8 mouse cellular contexts compared by ENCODE assay signal in the genomic region with DNA sequence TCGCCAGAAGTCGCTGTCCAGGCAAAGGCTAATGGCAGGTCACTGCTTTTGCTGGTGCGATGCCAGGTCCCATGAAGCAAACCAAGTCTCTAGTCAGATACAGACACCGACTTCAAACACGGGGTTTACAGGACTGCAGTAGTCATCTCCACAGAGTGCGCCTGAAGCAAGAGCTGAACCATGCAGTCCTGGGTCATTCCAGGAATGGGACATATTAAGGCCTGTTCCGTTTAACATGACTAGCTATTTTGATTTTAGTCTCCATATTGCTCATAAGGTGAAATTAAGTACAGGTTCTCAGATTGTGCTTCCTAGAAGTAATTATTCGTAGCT. TPM values are rescaled to one million over a fixed set of nuclear protein-coding genes. Genes with fewer than 3 reads are reported as not detected.
A peak's percentile ranks its signal among the peaks of the same experiment; 100 is the strongest.
DNase-seq lines count a peak whose midpoint lies in the region; ATAC-seq and TF ChIP-seq lines count a peak whose summit lies in the region.

No protein-coding gene starts in this region.

- 0 out of 2 replicates have a peak, but pooled peaks have one; percentile 0 for TF ChIP-seq CTCF in liver, postnatal 0 days (IDR thresholded peaks at IDR 0.05; ENCODE audit: low read depth)

- H3K36me3 ChIP-seq in heart, embryonic 15.5 days: peaks cover 2% of the 10 kb centered on the region; the same call in 1 of the 2 replicates
- H3K36me3 ChIP-seq in ES-E14 (ENCODE audit: control insufficient read depth, insufficient read depth, low read length, poor library complexity, severe bottlenecking): no peaks in the 10 kb centered on the region; the same call in 1 of the 2 replicates
- peaks cover 7% of the 10 kb centered on the region for H3K36me3 ChIP-seq in hindbrain, embryonic 10.5 days
- H3K36me3 ChIP-seq in liver, postnatal 0 days (replicated peaks; ENCODE audit: insufficient read depth, low read length): 0 out of 2 replicates have a peak, but pooled peaks cover under 1% of the 10 kb centered on the region

- peak overlapping the region; percentile 96 for H3K27ac ChIP-seq in heart, embryonic 15.5 days
- no peak overlapping the region for H3K27ac ChIP-seq in ES-E14 (ENCODE audit: insufficient read depth, low read depth, low read length, poor library complexity, severe bottlenecking)
- H3K27ac ChIP-seq in hindbrain, embryonic 10.5 days: peak overlapping the region; percentile 98
- H3K27ac ChIP-seq in liver, postnatal 0 days (ENCODE audit: low read depth): peak overlapping the region; percentile 94

- H3K4me2 ChIP-seq in heart, embryonic 15.5 days: peak overlapping the region; percentile 76
- H3K4me2 ChIP-seq in liver, postnatal 0 days (ENCODE audit: low read depth, low read length): peak overlapping the region; percentile 85

- peak; percentile 40; the same call in 1 of the 2 replicates for ATAC-seq in heart, embryonic 15.5 days (replicated peaks; ENCODE audit: insufficient number of reproducible peaks, insufficient read depth, low FRiP score, low read depth)
- ATAC-seq in liver, postnatal 0 days: peak; percentile 28
- ATAC-seq in erythroid progenitor cell, adult 5-6 weeks (replicated peaks; ENCODE audit: low FRiP score, poor library complexity, severe bottlenecking): no peak
- ATAC-seq in cerebellum, adult (ENCODE audit: insufficient number of reproducible peaks, low FRiP score, low TSS enrichment): no peak

- H3K9me3 ChIP-seq in heart, embryonic 15.5 days (replicated peaks): no peaks in the 10 kb centered on the region
- H3K9me3 ChIP-seq in ES-E14 (ENCODE audit: control insufficient read depth, insufficient read depth, low read depth, low read length): peaks cover 5% of the 10 kb centered on the region; the same call in 1 of the 2 replicates
- H3K9me3 ChIP-seq in hindbrain, embryonic 10.5 days: no peaks in the 10 kb centered on the region
- H3K9me3 ChIP-seq in liver, postnatal 0 days (ENCODE audit: low read length): no peaks in the 10 kb centered on the region

- in situ Hi-C loops in ES-E14 (cut with MboI; ENCODE audit: low sequenced_read_pairs in 2 of 2, unreplicated experiment in 2 of 2): no loop called here

- no peak for DNase-seq in heart, adult 8-10 months (ENCODE audit: low spot score)
- DNase-seq in ES-E14 (ENCODE audit: low read depth, low spot score): no peak
- DNase-seq in hindbrain, embryonic 10.5 days (ENCODE audit: low spot score): no peak
- DNase-seq in liver, postnatal 0 days: no peak
- no peak for DNase-seq in adrenal gland, postnatal 4 days (ENCODE audit: low spot score in 2 of 2)

- WGBS in heart, embryonic 15.5 days: 33% methylated on average over 8 of the region's 8 CpGs
- 38% methylated on average over 8 of the region's 8 CpGs for WGBS in hindbrain, embryonic 10.5 days
- 30% methylated on average over 8 of the region's 8 CpGs for WGBS in liver, postnatal 0 days (ENCODE audit: insufficient replicate concordance)

- peaks cover 14% of the 10 kb centered on the region for H3K4me1 ChIP-seq in heart, embryonic 15.5 days (replicated peaks)
- H3K4me1 ChIP-seq in ES-E14 (ENCODE audit: control insufficient read depth in 2 of 2, insufficient read depth in 2 of 2, low read length in 2 of 2, poor library complexity in 1 of 2): peaks cover 3% of the 10 kb centered on the region in 2 experiments; a peak in 1 of 4 replicates
- peaks cover 22% of the 10 kb centered on the region for H3K4me1 ChIP-seq in hindbrain, embryonic 10.5 days (replicated peaks)
- H3K4me1 ChIP-seq in liver, postnatal 0 days (ENCODE audit: insufficient read depth): peaks cover 9% of the 10 kb centered on the region

- peak overlapping the region; percentile 97 for H3K4me3 ChIP-seq in heart, embryonic 15.5 days
- H3K4me3 ChIP-seq in ES-E14 (ENCODE audit: insufficient read depth in 1 of 2, low read depth in 1 of 2, low read length in 2 of 2, poor library complexity in 1 of 2, severe bottlenecking in 1 of 2): peak overlapping the region; percentile 39 to 75
- peak overlapping the region; percentile 90 for H3K4me3 ChIP-seq in hindbrain, embryonic 10.5 days
- peak overlapping the region; percentile 75 for H3K4me3 ChIP-seq in liver, postnatal 0 days (ENCODE audit: low read depth, low read length)

- H3K9ac ChIP-seq in heart, embryonic 15.5 days: peak overlapping the region; percentile 43; the same call in 1 of the 2 replicates
- H3K9ac ChIP-seq in ES-E14 (ENCODE audit: insufficient read depth, low read depth, low read length, poor library complexity, severe bottlenecking): peak overlapping the region; percentile 52; the same call in 1 of the 2 replicates
- H3K9ac ChIP-seq in liver, postnatal 0 days (replicated peaks): peak overlapping the region; percentile 89

- H3K27me3 ChIP-seq in heart, embryonic 15.5 days: no peaks in the 10 kb centered on the region
- H3K27me3 ChIP-seq in hindbrain, embryonic 10.5 days (ENCODE audit: insufficient read depth, poor library complexity, severe bottlenecking): no peaks in the 10 kb centered on the region
- H3K27me3 ChIP-seq in liver, postnatal 0 days (ENCODE audit: insufficient read depth, low read length): no peaks in the 10 kb centered on the region

- TF ChIP-seq EP300 in liver, postnatal 0 days (IDR thresholded peaks at IDR 0.05; ENCODE audit: low read depth): no peak

TF ChIP-seq in ES-E14, 5 proteins besides CTCF, POLR2A, EP300 and RAD21:
- no peak for TF ChIP-seq MAFK (IDR thresholded peaks at IDR 0.05; ENCODE audit: insufficient read depth, low read depth, low read length)
- no peak for TF ChIP-seq ZNF384 (IDR thresholded peaks at IDR 0.05; ENCODE audit: low read depth, low read length)
- no peak for TF ChIP-seq CHD2 (IDR thresholded peaks at IDR 0.05; ENCODE audit: low read depth, low read length)
- TF ChIP-seq ZC3H11A (IDR thresholded peaks at IDR 0.05; ENCODE audit: borderline replicate concordance, low read depth, low read length): no peak
- no peak for TF ChIP-seq HCFC1 (IDR thresholded peaks at IDR 0.05; ENCODE audit: borderline replicate concordance, insufficient read depth, low read length)

RNA-seq across cellular contexts. Expression of gene Amn1, which starts 0.4 kb away (rescaled TPM):
- 23.3 and 26.7 TPM in 2 replicates for polyA plus RNA-seq in heart, embryonic 15.5 days (2015; fragmentation: Nextera tagmentation; extraction: Ambion mirVana)
- total RNA-seq in heart, adult 8-10 months (2022): 10 to 100 TPM; 16.9 to 17.8 (median 17.6) TPM
- 10.9 and 12.6 TPM in 2 replicates for total RNA-seq in ES-E14 (2012; rRNA removed)
- 51.9 and 70.0 TPM in 2 replicates for polyA plus RNA-seq in hindbrain, embryonic 10.5 days (2016; fragmentation: Nextera tagmentation; extraction: Ambion mirVana)
- polyA plus RNA-seq in liver, postnatal 0 days (2015; fragmentation: Nextera tagmentation; extraction: Ambion mirVana): 7.1 and 9.1 TPM in 2 replicates
- total RNA-seq in erythroid progenitor cell, adult 5-6 weeks (2015; ENCODE audit: low replicate concordance): 3.4 and 3.6 TPM in 2 replicates
- total RNA-seq in erythroid progenitor cell, adult 5-6 weeks (2017; ENCODE audit: low replicate concordance): 1.4 and 5.4 TPM in 2 replicates
- 10 to 100 TPM; 23.4 to 24.0 TPM for total RNA-seq in adrenal gland, postnatal 4 days (2021)

RNA-seq across cellular contexts. Expression of gene Etfbkmt, which starts 49.2 kb away (rescaled TPM):
- polyA plus RNA-seq in heart, embryonic 15.5 days (2015; fragmentation: Nextera tagmentation; extraction: Ambion mirVana): 12.7 and 13.7 TPM in 2 replicates
- 10 to 100 TPM; 22.4 to 38.4 (median 26.6) TPM for total RNA-seq in heart, adult 8-10 months (2022)
- total RNA-seq in ES-E14 (2012; rRNA removed): 5.3 and 6.8 TPM in 2 replicates
- polyA plus RNA-seq in hindbrain, embryonic 10.5 days (2016; fragmentation: Nextera tagmentation; extraction: Ambion mirVana): 8.8 and 10.7 TPM in 2 replicates
- 9.7 and 9.8 TPM in 2 replicates for polyA plus RNA-seq in liver, postnatal 0 days (2015; fragmentation: Nextera tagmentation; extraction: Ambion mirVana)
- 4.6 and 9.4 TPM in 2 replicates for total RNA-seq in erythroid progenitor cell, adult 5-6 weeks (2015; ENCODE audit: low replicate concordance)
- 4.5 and 6.0 TPM in 2 replicates for total RNA-seq in erythroid progenitor cell, adult 5-6 weeks (2017; ENCODE audit: low replicate concordance)
- 10 to 100 TPM; 15.6 to 16.4 TPM for total RNA-seq in adrenal gland, postnatal 4 days (2021)

RNA-seq across cellular contexts. Expression of gene Gm10203, which starts 58.9 kb away (rescaled TPM):
- not detected in 2 replicates for polyA plus RNA-seq in heart, embryonic 15.5 days (2015; fragmentation: Nextera tagmentation; extraction: Ambion mirVana)
- total RNA-seq in heart, adult 8-10 months (2022): not detected
- total RNA-seq in ES-E14 (2012; rRNA removed): not detected in 2 replicates
- not detected in 2 replicates for polyA plus RNA-seq in hindbrain, embryonic 10.5 days (2016; fragmentation: Nextera tagmentation; extraction: Ambion mirVana)
- not detected in 2 replicates for polyA plus RNA-seq in liver, postnatal 0 days (2015; fragmentation: Nextera tagmentation; extraction: Ambion mirVana)
- not detected in 2 replicates for total RNA-seq in erythroid progenitor cell, adult 5-6 weeks (2015; ENCODE audit: low replicate concordance)
- not detected in 2 replicates for total RNA-seq in erythroid progenitor cell, adult 5-6 weeks (2017; ENCODE audit: low replicate concordance)
- total RNA-seq in adrenal gland, postnatal 4 days (2021): not detected

Comparison
In these comparisons a context has a peak if more than half of its experiments do, and no peak if none do; other contexts are left out.
1. ATAC-seq: peak in heart, embryonic 15.5 days (single experiment) and liver, postnatal 0 days (single experiment); none in erythroid progenitor cell, adult 5-6 weeks (single experiment) and cerebellum, adult (single experiment).
2. Peak in every context shown above with its lines, with median percentiles within 50 percentile points of each other: H3K4me3 ChIP-seq and H3K9ac ChIP-seq.